10 mouse cellular contexts compared by ENCODE assay signal in genomic region chr7:102389082-102389481, GRCm38 (mm10). TPM values are rescaled to one million over a fixed set of nuclear protein-coding genes. Genes with fewer than 3 reads are reported as not detected.
DNase-seq lines count a peak whose midpoint lies in the region; ATAC-seq and TF ChIP-seq lines count a peak whose summit lies in the region.
"Had no signal": no experiment of that assay in that cellular context is flagged by ENCODE, and none has a peak within 500 bp of the region (broad histone marks: within the 10 kb centered on the region; RNA-seq: fewer than 3 reads in every experiment).

No protein-coding gene starts in this region.

- ATAC-seq in kidney, postnatal 0 days (replicated peaks; ENCODE audit: low FRiP score, low read depth), result no peak
- peak; percentile 83 for ATAC-seq in megakaryocyte progenitor cell, adult 5-6 weeks (replicated peaks; ENCODE audit: poor library complexity)
- no peak for ATAC-seq in midbrain, embryonic 13.5 days

- no peaks in the 10 kb centered on the region for H3K36me3 ChIP-seq in kidney, postnatal 0 days (ENCODE audit: insufficient read depth, low read length)
- H3K36me3 ChIP-seq in midbrain, embryonic 13.5 days, result no peaks in the 10 kb centered on the region
- H3K36me3 ChIP-seq: heart, embryonic 15.5 days had no signal

- no peaks in the 10 kb centered on the region for H3K9me3 ChIP-seq in kidney, postnatal 0 days (replicated peaks; ENCODE audit: low read length)
- no peaks in the 10 kb centered on the region for H3K9me3 ChIP-seq in midbrain, embryonic 13.5 days
- H3K9me3 ChIP-seq: heart, embryonic 15.5 days; megakaryocyte, embryonic 14.5 days had no signal

- no peaks in the 10 kb centered on the region for H3K4me1 ChIP-seq in kidney, postnatal 0 days (replicated peaks; ENCODE audit: insufficient read depth, low read length)
- no peaks in the 10 kb centered on the region for H3K4me1 ChIP-seq in midbrain, embryonic 13.5 days (replicated peaks)

- H3K27me3 ChIP-seq in kidney, postnatal 0 days (ENCODE audit: insufficient read depth, low read length), result no peaks in the 10 kb centered on the region
- H3K27me3 ChIP-seq in midbrain, embryonic 13.5 days, result no peaks in the 10 kb centered on the region
- H3K27me3 ChIP-seq: heart, embryonic 15.5 days; megakaryocyte, embryonic 14.5 days had no signal

- 51% methylated on average over 5 of the region's 5 CpGs for WGBS in kidney, postnatal 0 days
- 80% methylated on average over 5 of the region's 5 CpGs for WGBS in midbrain, embryonic 13.5 days

- no peak overlapping the region for H3K9ac ChIP-seq in kidney, postnatal 0 days (ENCODE audit: low read depth, low read length)
- no peak overlapping the region for H3K9ac ChIP-seq in midbrain, embryonic 13.5 days (replicated peaks)
- H3K9ac ChIP-seq: heart, embryonic 15.5 days had no signal

- TF ChIP-seq CTCF in kidney, postnatal 0 days (IDR thresholded peaks at IDR 0.05; ENCODE audit: low read depth), result no peak

- no peak overlapping the region for H3K27ac ChIP-seq in kidney, postnatal 0 days
- H3K27ac ChIP-seq in midbrain, embryonic 13.5 days, result no peak overlapping the region
- H3K27ac ChIP-seq: heart, embryonic 15.5 days had no signal

- no peak overlapping the region for H3K4me2 ChIP-seq in kidney, postnatal 0 days (ENCODE audit: low read length)
- no peak overlapping the region for H3K4me2 ChIP-seq in midbrain, embryonic 13.5 days (replicated peaks)
- H3K4me2 ChIP-seq: heart, embryonic 15.5 days had no signal

- H3K4me3 ChIP-seq in kidney, postnatal 0 days (replicated peaks; ENCODE audit: low read depth, low read length), result no peak overlapping the region
- H3K4me3 ChIP-seq in midbrain, embryonic 13.5 days (replicated peaks), result no peak overlapping the region
- H3K4me3 ChIP-seq: heart, embryonic 15.5 days; megakaryocyte, embryonic 14.5 days had no signal

- peak; percentile 6 for DNase-seq in kidney, postnatal 0 days (ENCODE audit: low spot score)
- no peak for DNase-seq in kidney, postnatal 10 days
- peak; percentile 44 for DNase-seq in brain, adult 2 months (ENCODE audit: low read depth, low spot score)
- DNase-seq in gastrocnemius, postnatal 25 days, result peak; percentile 20
- no peak for DNase-seq in cerebellum, adult 11 months
- DNase-seq: kidney, adult 11 months had no signal

RNA-seq across cellular contexts. Expression of gene Rrm1, which starts 52.4 kb away (rescaled TPM):
- 52.0 and 70.6 TPM in 2 replicates for polyA plus RNA-seq in kidney, postnatal 0 days (2015; fragmentation: Nextera tagmentation; extraction: Ambion mirVana)
- total RNA-seq in gastrocnemius, postnatal 25 days (2021), result 10 to 100 TPM; 12.1 to 12.6 TPM
- 245 and 255 TPM in 2 replicates for total RNA-seq in megakaryocyte progenitor cell, adult 5-6 weeks (2015)
- 673 and 874 TPM in 2 replicates for total RNA-seq in megakaryocyte progenitor cell, adult 5-6 weeks (2017)
- 85.6 and 86.3 TPM in 2 replicates for polyA plus RNA-seq in midbrain, embryonic 13.5 days (2015; fragmentation: Nextera tagmentation; extraction: Ambion mirVana)

Comparison
In these comparisons a context has a peak if more than half of its experiments do, and no peak if none do; other contexts are left out.
1. DNase-seq: peak in kidney, postnatal 0 days (single experiment), brain, adult 2 months (single experiment) and gastrocnemius, postnatal 25 days (single experiment); none in kidney, postnatal 10 days (single experiment) and cerebellum, adult 11 months (single experiment).
2. RNA of gene Rrm1, which starts 52.4 kb away (total RNA-seq): 245 to 874 TPM in megakaryocyte progenitor cell, adult 5-6 weeks; 12.1 to 12.6 TPM in gastrocnemius, postnatal 25 days; every median in the first group is over 10 times any median in the second.